Mouse (Mus musculus): Measurements from ENCODE around the gene Pfn1.

DNA sequence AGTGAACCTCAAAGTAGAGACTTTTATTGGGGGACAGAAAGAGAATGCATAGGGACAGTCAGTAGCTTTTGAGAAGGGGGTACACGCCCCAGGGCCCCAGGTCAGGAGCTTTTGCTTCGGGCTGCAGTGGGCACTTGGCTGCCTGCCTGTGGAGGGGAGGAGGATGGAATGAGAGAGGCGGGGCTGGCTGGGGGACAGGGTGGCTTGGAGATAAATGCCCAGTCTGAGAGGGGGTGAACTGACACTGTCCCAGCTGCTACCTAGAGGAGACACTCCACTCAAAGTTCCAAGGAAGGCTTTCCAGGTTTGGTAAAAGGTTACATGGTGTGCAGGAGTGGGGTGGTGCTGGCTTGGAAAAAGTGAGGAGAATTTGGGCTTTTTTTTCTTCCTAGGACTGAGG, 2.5 kb upstream of the Pfn1 start, which contains the start of gene Eno3:
- TF ChIP-seq CTCF (IDR thresholded peaks at IDR 0.05; ENCODE audit: control insufficient read depth, insufficient read depth, insufficient replicate concordance, low read depth, low read length) (no peak), POLR2A (IDR thresholded peaks at IDR 0.05; ENCODE audit: control insufficient read depth, low read depth, low read length) (no peak)
